Mouse (Mus musculus) heart, embryonic 14.5 days (tissue): Measurements from ENCODE around the gene Shroom3. TPM values are rescaled to one million over a fixed set of nuclear protein-coding genes. Genes with fewer than 3 reads are reported as not detected.

Experiments used
- ATAC-seq: fragments of 200-750 bp; cut with Nextera tagmentation; 2 replicates; pipeline ENCODE4 v1.8.0; 2017; ENCODE audit warnings: low read depth, moderate TSS enrichment; ENCODE audit not compliant: insufficient number of reproducible peaks, insufficient read depth, low FRiP score
- H3K27ac ChIP-seq, 2 experiments: fragments of 200-500 bp in 1 of 2; fragments of 300-500 bp in 1 of 2; sonication (generic) in 1 of 2; replicated peaks in 1 of 2; 2 replicates each; pipeline ENCODE4 v1.5.1; 2012 to 2014; ENCODE audit warnings: low read depth in 2 of 2, low read length in 2 of 2, control low read depth in 1 of 2, mild to moderate bottlenecking in 1 of 2, mixed read lengths in 1 of 2; ENCODE audit not compliant: control insufficient read depth in 1 of 2, insufficient read depth in 1 of 2
- H3K27me3 ChIP-seq: fragments of 300-500 bp; sonication (generic); 2 replicates; pipeline ENCODE4 v1.6.1; 2014; ENCODE audit warnings: mild to moderate bottlenecking, low read length, control low read depth; ENCODE audit not compliant: control insufficient read depth, insufficient read depth
- H3K36me3 ChIP-seq: fragments of 300-500 bp; sonication (generic); 2 replicates; pipeline ENCODE4 v1.6.1; 2014; ENCODE audit warnings: mild to moderate bottlenecking, control low read depth, low read length, mixed read lengths; ENCODE audit not compliant: control insufficient read depth, insufficient read depth
- H3K4me1 ChIP-seq, 2 experiments: fragments of 200-500 bp in 1 of 2; fragments of 300-500 bp in 1 of 2; sonication (generic) in 1 of 2; 2 replicates each; pipeline ENCODE4 v1.6.1; 2012 to 2014; ENCODE audit warnings: low read length in 2 of 2, control low read depth in 1 of 2, mixed read lengths in 1 of 2; ENCODE audit not compliant: control insufficient read depth in 2 of 2, insufficient read depth in 2 of 2
- H3K4me2 ChIP-seq: fragments of 300-500 bp; sonication (generic); 2 replicates; pipeline ENCODE4 v1.6.1; 2014; ENCODE audit warnings: mild to moderate bottlenecking, low read length
- H3K4me3 ChIP-seq, 2 experiments: fragments of 200-500 bp in 1 of 2; fragments of 300-500 bp in 1 of 2; sonication (generic) in 1 of 2; 2 replicates each; pipeline ENCODE4 v1.5.1; 2012 to 2014; ENCODE audit warnings: low read length in 2 of 2, mild to moderate bottlenecking in 2 of 2, control low read depth in 1 of 2, low read depth in 1 of 2, moderate library complexity in 1 of 2; ENCODE audit not compliant: control insufficient read depth in 1 of 2, insufficient read depth in 1 of 2
- H3K9ac ChIP-seq: fragments of 300-500 bp; sonication (generic); 2 replicates; pipeline ENCODE4 v1.6.1; 2014; ENCODE audit warnings: mild to moderate bottlenecking, low read length
- H3K9me3 ChIP-seq: fragments of 300-500 bp; sonication (generic); 2 replicates; pipeline ENCODE4 v1.6.1; 2016; ENCODE audit warnings: low read length, control low read depth; ENCODE audit not compliant: control insufficient read depth
- WGBS: fragments of 180-500 bp; shearing (Covaris S2); extraction: QIAGEN DNeasy Blood & Tissue Kit; methylation state at CpG from one replicate; pipeline ENCODE4 v1.1.7; 2014; 5-methylcytosine and 5-hydroxymethylcytosine counted together
- polyA plus RNA-seq: library from polyadenylated mRNA; unstranded; fragments of >200 nt; fragmentation: Nextera tagmentation; extraction: Ambion mirVana; gene quantifications from 2 replicates; pipeline ENCODE4 v1.2.1, GENCODE M21; 2014

The Shroom3 gene
- polyA plus RNA-seq, 1 experiment from 2014 or later, result 21.1 TPM

GRCm38 (mm10) chr5:92760542-92760941, 77.3 kb downstream of the Shroom3 start:
- Histone ChIP-seq H3K36me3 (no peaks in the 10 kb centered on the region), H3K4me2 (no peak overlapping the region), H3K27me3 (no peaks in the 10 kb centered on the region), H3K4me3 (no peak overlapping the region), H3K27ac (no peak overlapping the region), H3K4me1 (peaks cover 10 to 24% of the 10 kb centered on the region in 2 experiments), H3K9ac (no peak overlapping the region), H3K9me3 (no peaks in the 10 kb centered on the region)
- ATAC-seq, result no peak
- 74% methylated on average over 7 of the region's 7 CpGs for WGBS

- Histone ChIP-seq H3K4me2 (no peak overlapping the region), H3K9ac (no peak overlapping the region), H3K4me3 (no peak overlapping the region), H3K27ac (no peak overlapping the region; a peak in 1 of 4 replicates), H3K4me1 (peaks cover 10 to 24% of the 10 kb centered on the region in 2 experiments), H3K36me3 (no peaks in the 10 kb centered on the region), H3K27me3 (no peaks in the 10 kb centered on the region), H3K9me3 (no peaks in the 10 kb centered on the region)
- ATAC-seq, result no peak
- 69% methylated on average over 9 of the region's 9 CpGs for WGBS
Measured at GRCm38 (mm10) chr5:92761615-92762353, 78.5 kb downstream of the Shroom3 start.

DNA sequence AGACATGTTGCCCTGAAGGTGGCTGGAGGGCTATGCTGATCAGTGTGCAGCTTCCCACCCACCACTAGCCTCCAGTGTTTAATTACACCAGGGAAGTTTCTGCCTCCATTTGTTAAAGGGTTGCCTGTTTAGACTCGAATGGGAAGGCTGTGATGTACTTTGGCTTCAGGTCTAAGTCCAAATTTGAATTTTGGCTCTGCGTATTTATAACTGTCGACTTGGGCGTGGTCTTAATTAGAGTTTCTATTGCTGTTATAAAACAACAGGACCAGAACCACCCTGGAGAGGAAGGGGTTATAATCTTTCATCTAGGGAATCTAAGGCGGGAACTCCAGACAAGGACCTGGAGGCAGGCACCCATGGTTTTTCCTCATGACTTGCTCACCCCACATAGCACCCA, 79.2 kb downstream of the Shroom3 start:
- peaks cover 10 to 24% of the 10 kb centered on the region in 2 experiments for H3K4me1 ChIP-seq
- no peak overlapping the region for H3K4me2 ChIP-seq
- H3K9me3 ChIP-seq, result no peaks in the 10 kb centered on the region
- no peak overlapping the region; a peak in 1 of 4 replicates for H3K27ac ChIP-seq
- no peaks in the 10 kb centered on the region for H3K36me3 ChIP-seq
- no peaks in the 10 kb centered on the region for H3K27me3 ChIP-seq
- no peak overlapping the region for H3K9ac ChIP-seq
- ATAC-seq, result no peak
- WGBS, result 89% methylated on average over 5 of the region's 5 CpGs
- no peak overlapping the region for H3K4me3 ChIP-seq

DNA sequence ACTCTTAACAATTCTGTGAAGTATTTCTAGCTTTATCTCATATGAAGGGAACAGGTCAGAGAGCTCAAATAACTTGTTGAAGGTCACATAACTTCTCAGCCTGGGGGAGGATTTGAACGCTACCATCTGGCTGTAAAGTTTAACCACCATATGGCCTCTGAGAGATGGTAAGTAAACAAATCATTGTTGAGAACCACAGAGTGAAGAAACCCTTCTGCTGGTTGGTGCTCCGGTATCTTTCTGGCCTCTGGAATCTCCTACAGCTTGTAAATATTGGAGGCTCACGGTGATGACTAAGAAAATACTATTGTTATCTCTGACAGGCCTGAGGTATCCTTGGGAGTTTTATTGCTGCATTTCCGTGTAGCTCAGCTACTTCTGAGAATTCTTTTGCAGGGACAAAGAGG, 80.3 kb downstream of the Shroom3 start:
- WGBS, result 2% methylated on average over 4 of the region's 4 CpGs
- ATAC-seq, result no peak; the same call in 1 of the 2 replicates

DNA sequence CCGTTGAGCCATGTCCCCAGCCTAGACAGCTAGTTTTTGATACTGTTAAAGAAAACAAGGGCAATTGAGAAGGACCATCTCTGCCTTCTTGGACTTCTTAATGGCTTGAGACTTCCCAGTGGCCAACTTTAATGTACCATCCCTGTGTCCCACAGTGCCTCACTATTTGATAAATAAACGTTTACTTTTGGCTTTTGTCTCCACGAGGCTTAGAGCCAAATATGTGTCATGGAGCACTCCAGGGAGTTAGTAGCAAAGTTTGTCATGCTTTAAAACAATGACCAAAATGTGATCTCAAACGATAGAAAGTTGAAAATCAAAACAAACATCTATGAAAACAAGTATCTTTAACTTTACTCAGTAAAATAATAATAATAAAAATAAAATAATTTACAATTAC, 83.1 kb downstream of the Shroom3 start:
- H3K4me1 ChIP-seq, result peaks cover 10 to 19% of the 10 kb centered on the region in 2 experiments
- H3K27me3 ChIP-seq, result no peaks in the 10 kb centered on the region
- H3K9me3 ChIP-seq, result no peaks in the 10 kb centered on the region
- ATAC-seq, result no peak
- H3K9ac ChIP-seq, result no peak overlapping the region
- H3K4me2 ChIP-seq, result no peak overlapping the region
- 49% methylated on average over 4 of the region's 4 CpGs for WGBS
- no peaks in the 10 kb centered on the region for H3K36me3 ChIP-seq
- H3K4me3 ChIP-seq, result no peak overlapping the region
- no peak overlapping the region for H3K27ac ChIP-seq

More for the DNA sequence above, 80.3 kb downstream of the Shroom3 start:
- H3K9ac ChIP-seq, result no peak overlapping the region
- H3K4me2 ChIP-seq, result no peak overlapping the region
- no peaks in the 10 kb centered on the region for H3K36me3 ChIP-seq
- H3K27me3 ChIP-seq, result no peaks in the 10 kb centered on the region
- no peak overlapping the region for H3K4me3 ChIP-seq
- H3K9me3 ChIP-seq, result no peaks in the 10 kb centered on the region
- peaks cover 12 to 24% of the 10 kb centered on the region in 2 experiments for H3K4me1 ChIP-seq
- peak overlapping the region; percentile 20 to 78; a peak in 3 of 4 replicates for H3K27ac ChIP-seq

- Histone ChIP-seq H3K4me1 (peaks cover 4 to 13% of the 10 kb centered on the region in 2 experiments), H3K9me3 (no peaks in the 10 kb centered on the region), H3K9ac (no peak overlapping the region), H3K4me3 (no peak overlapping the region), H3K36me3 (no peaks in the 10 kb centered on the region), H3K4me2 (no peak overlapping the region), H3K27ac (no peak overlapping the region), H3K27me3 (no peaks in the 10 kb centered on the region)
- 60% methylated on average over 7 of the region's 7 CpGs for WGBS
- ATAC-seq, result no peak
Measured at GRCm38 (mm10) chr5:92767194-92767777, 84.1 kb downstream of the Shroom3 start.

DNA sequence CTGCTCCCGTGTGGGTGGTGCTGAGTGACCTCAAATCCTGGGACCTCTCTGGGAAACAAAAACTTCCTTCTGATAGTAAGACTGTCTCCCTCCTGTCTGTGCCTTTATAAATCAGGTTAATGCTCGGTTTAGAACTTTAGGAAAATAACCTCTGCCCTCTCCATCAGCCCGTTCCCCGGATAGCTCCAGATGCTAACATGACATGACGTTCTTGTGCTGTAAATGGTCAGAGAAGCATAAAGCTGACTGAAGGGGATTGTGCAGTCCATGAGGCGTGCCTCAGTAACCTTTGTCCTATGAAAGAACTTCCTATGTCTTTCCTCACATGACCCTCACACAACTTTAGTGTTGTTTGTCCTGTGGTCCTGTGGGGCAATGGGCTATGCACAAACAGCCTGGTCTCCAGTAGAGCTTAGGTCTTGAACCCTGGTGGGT, 84.6 kb downstream of the Shroom3 start:
- Histone ChIP-seq H3K4me3 (no peak overlapping the region), H3K27me3 (no peaks in the 10 kb centered on the region), H3K36me3 (no peaks in the 10 kb centered on the region), H3K27ac (no peak overlapping the region), H3K9me3 (no peaks in the 10 kb centered on the region), H3K9ac (no peak overlapping the region), H3K4me2 (no peak overlapping the region), H3K4me1 (peaks cover 4 to 12% of the 10 kb centered on the region in 2 experiments)
- WGBS, result 57% methylated on average over 6 of the region's 6 CpGs
- ATAC-seq, result no peak
